Comparison of ENCODE assay signal across 18 mouse cellular contexts in genomic region chr11:89356479-89356878, GRCm38 (mm10). TPM values are rescaled to one million over a fixed set of nuclear protein-coding genes. Genes with fewer than 3 reads are reported as not detected.
"Had no signal": no experiment of that assay in that cellular context is flagged by ENCODE, and none has a peak within 500 bp of the region (broad histone marks: within the 10 kb centered on the region; RNA-seq: fewer than 3 reads in every experiment).

No protein-coding gene starts in this region.

- H3K9ac ChIP-seq: intestine, embryonic 15.5 days; limb, embryonic 12.5 days; limb, embryonic 15.5 days; liver, embryonic 14.5 days; liver, postnatal 0 days; lung, embryonic 15.5 days had no signal

- H3K36me3 ChIP-seq: intestine, embryonic 15.5 days; limb, embryonic 12.5 days; limb, embryonic 15.5 days; lung, embryonic 15.5 days had no signal

- H3K4me2 ChIP-seq: intestine, embryonic 15.5 days; limb, embryonic 12.5 days; limb, embryonic 15.5 days; liver, embryonic 11.5 days; lung, embryonic 15.5 days; midbrain, embryonic 11.5 days had no signal

- H3K4me3 ChIP-seq: intestine, embryonic 15.5 days; limb, embryonic 12.5 days; limb, embryonic 15.5 days; lung, embryonic 15.5 days; megakaryocyte, embryonic 14.5 days had no signal

- ATAC-seq: intestine, embryonic 15.5 days; liver, postnatal 0 days had no signal

- DNase-seq: kidney, adult 11 months; kidney, adult 9 months; kidney, postnatal 14 days; kidney, postnatal 4 days; left cerebral cortex, postnatal 4 days; liver, postnatal 0 days; lung, postnatal 14 days; thymus, adult 18-20 months; thymus, postnatal 14 days had no signal

- H3K27ac ChIP-seq: intestine, embryonic 15.5 days; limb, embryonic 12.5 days; liver, embryonic 14.5 days; lung, embryonic 15.5 days had no signal

- H3K4me1 ChIP-seq: intestine, embryonic 15.5 days; megakaryocyte, embryonic 14.5 days had no signal

- H3K9me3 ChIP-seq: intestine, embryonic 15.5 days; limb, embryonic 12.5 days; limb, embryonic 15.5 days; lung, embryonic 15.5 days had no signal

- H3K27me3 ChIP-seq: intestine, embryonic 15.5 days; limb, embryonic 12.5 days; limb, embryonic 15.5 days; lung, embryonic 15.5 days; megakaryocyte, embryonic 14.5 days had no signal

RNA-seq across cellular contexts. Expression of gene Nog, which starts 54.3 kb away (rescaled TPM):
- polyA plus RNA-seq: liver, postnatal 0 days; testis, adult 2 months had no signal
